Mouse (Mus musculus) R1 (cell line): ENCODE measurements at regions not wholly inside any gene's neighbourhood (a gene's known extent, or its start where the extent isn't known, plus 50 kb on each side); places are given as distances from the start of the nearest gene placed in this dataset.
A peak's percentile ranks its signal among the peaks of the same experiment; 100 is the strongest.

Source experiments
- DNase-seq: peaks from one replicate; pipeline ENCODE4 v3.0.0-alpha.2; 2018; ENCODE audit warnings: low read depth, low spot score

DNA sequence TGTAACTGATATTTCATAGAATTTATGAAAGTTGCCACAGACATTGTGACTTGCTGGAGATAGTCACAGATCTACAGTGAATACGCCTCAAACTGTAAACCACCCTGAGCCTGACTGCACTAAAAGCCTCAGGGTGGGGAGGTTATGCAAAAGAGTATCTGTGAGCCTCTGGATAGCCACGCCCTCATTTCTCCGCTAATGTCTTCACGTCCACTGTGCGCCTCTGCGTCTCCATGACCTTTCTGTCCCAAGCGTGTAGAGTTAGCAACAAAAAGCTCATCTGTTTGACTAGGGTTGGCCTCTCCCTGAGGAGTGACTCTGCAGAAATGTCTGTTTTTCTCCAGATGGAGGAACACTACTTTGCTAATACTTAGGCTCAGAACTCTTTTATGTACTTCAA, 170.8 kb upstream of the Gm49356 start:
- DNase-seq = peak; percentile 76

DNA sequence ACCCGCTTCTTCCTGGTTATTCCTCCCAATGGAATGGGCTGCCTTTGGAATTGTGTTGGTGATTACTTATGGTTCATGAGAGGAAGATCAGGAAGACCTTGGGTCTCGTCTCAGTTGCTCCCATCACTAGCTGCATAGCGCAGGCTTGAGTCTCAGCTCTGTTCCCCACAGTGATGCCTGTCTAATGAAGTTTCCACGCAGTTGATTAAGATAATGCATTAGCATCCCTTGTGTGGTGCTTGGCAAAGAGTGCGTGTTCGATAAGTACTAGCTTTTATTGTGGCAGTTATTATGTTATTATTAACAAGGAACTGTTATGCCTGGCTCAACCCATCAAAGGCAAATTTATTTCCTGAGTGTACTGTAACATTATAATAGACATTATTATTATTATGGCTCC, 169.7 kb upstream of the Gm49356 start:
- no peak for DNase-seq

DNA sequence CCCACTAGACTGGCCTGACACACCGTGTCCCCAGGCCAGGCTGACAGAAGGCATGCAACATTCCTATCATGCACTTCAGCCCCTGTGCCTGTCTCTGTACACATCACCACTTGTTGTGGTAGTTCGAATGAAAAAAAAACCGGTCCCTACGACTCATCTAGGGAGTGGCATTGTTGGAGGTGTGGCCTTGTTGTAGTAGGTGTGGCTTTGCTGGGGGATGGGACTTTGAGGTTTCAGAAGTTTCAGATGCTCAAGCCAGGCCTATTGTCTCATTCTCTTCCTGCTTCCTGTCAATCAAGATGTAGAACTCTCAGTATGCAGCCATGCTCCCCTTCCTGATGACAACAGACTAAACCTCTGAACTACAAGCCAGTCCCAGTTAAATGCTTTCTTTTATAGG, 162.1 kb upstream of the Gm49356 start:
- peak; percentile 66 for DNase-seq

DNA sequence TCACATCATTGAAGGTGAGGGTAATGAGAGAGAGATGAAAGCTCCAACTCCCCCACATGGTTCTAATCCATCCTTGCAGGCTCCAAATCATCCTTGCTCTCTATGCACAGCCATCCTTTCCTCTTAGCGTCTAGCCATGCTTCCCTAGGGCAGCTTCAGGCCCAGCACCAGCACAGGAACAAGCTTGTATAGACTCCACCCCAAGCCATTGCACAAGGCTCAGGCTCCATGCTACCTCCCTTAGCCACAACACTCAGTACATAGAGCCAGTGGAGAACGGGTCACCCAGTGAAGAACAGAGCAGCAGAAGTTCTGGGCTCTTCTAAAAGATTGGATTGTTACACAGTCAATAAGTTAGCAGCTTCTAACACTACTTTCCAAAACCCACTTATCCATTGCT, 160.8 kb upstream of the Gm49356 start:
- DNase-seq = no peak

DNA sequence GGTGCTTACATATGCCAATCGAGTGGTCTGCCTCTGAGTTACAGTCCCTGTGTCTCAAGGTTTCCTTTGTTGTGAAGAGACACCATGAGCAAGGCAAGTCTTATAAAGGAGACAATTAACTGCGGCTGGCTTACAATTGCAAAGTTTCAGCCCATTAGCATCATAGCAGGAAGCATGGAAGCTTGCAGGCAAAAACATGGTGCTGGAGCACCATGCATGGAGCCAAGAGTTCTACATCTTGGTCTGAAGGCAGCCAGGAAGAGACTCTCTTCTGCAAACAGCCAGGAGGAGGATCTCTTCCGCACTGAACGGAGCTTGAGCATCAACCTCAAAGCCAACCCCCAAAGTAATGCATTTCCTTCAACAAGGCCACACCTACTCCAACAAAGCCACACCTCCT, 158.2 kb upstream of the Gm49356 start:
- peak; percentile 63 for DNase-seq

DNA sequence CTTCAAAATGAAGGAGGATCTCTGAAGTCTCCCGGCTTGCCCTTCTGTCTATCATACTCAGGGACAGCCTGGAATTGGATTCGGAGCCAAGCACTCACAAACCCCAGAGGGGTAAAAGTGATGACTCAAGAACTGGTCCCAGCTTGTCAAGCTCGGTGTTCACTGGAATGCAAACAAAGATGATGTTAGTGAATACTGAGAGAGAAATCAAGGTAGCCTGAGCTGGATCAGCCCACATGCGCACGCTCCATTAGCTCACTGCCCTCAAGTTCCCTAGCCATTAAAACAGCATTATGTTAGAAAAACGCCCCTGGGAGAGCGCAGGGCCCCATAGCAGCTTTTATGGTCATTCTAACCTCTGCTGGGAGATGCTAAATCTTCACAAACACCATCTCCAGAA, 157.8 kb upstream of the Gm49356 start:
- DNase-seq = no peak

DNA sequence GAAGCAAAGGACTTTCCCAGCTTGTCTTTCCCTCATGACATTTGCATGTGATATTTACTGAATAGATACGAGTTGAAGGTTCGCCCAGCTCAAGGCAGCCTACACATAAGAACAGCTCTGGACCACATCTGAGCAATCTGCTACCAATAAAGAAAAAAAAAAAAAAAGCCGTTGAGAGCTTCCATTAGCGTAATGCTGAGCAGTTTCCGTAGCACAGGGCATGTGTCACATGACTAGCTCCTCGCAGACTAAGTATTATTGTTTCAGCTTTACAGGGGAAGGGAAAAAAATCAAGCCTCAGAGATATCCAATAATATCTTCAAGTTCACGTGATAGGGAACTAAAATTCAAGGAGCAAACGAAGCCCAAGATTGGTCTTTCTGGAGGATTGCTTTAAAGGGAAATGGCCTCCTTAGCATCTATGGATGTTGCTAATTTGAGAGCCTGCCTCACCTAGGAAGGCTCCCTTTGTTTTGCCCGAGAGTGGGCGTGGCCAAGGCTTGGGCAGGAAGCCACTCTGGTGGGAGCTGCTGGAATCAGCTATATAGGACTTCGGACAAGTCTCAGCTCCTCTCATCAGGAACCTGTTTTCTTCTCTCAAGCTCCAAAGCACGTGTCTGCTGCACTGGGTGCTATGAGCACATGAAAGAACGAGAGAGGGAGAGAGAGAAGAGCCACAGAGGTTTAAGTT, 157.0 kb upstream of the Gm49356 start:
- peak; percentile 58 for DNase-seq
